ENCODE assay signal across 24 mouse cellular contexts in the genomic region with DNA sequence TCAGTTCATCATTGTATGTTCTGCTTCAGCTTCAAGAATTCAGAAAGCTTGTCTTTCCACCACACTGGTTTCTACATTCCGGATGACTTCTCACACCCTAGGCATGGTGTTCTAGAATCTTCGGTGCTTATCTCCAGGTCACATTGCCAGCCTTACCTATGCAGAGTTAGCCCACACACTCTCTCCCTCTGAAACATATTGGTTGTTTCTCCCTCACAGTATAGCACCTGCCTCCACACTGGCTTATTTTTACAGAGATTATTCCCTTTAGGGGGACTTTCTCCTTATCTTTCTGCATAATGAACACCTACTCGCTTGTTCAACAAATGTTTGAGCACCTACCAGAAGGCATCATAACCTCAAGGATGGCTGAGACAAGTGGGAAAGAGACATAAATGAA.
"Had no signal": no experiment of that assay in that cellular context is flagged by ENCODE, and none has a peak within 500 bp of the region (broad histone marks: within the 10 kb centered on the region; RNA-seq: fewer than 3 reads in every experiment).

No protein-coding gene starts in this region.

- DNase-seq: gastrocnemius, postnatal 14 days; gastrocnemius, postnatal 36 days; heart, adult 18-20 months; heart, postnatal 14 days; heart, postnatal 36 days; kidney, adult 11 months; kidney, adult 2 months; kidney, adult 9 months; kidney, postnatal 14 days; kidney, postnatal 36 days; layer of hippocampus, postnatal 36 days; left cerebral cortex, postnatal 4 days had no signal

- ATAC-seq: hindbrain, postnatal 0 days; intestine, embryonic 16.5 days; liver, embryonic 12.5 days had no signal

- H3K27ac ChIP-seq: heart, embryonic 13.5 days; heart, embryonic 15.5 days; hindbrain, embryonic 13.5 days; hindbrain, embryonic 15.5 days; hindbrain, postnatal 0 days; kidney, embryonic 15.5 days; kidney, postnatal 0 days; limb, embryonic 13.5 days; limb, embryonic 15.5 days; liver, embryonic 12.5 days; liver, embryonic 14.5 days had no signal

- H3K4me3 ChIP-seq: heart, embryonic 13.5 days; heart, embryonic 15.5 days; hindbrain, embryonic 13.5 days; hindbrain, embryonic 15.5 days; kidney, embryonic 15.5 days; limb, embryonic 13.5 days; limb, embryonic 15.5 days; liver, embryonic 12.5 days had no signal
